Mouse (Mus musculus): ENCODE measurements around the gene Nphp1. TPM values are rescaled to one million over a fixed set of nuclear protein-coding genes. Genes with fewer than 3 reads are reported as not detected.

Gene Nphp1
- polyA plus RNA-seq, 1 experiment from 2014 or later, result 20.4 TPM

DNA sequence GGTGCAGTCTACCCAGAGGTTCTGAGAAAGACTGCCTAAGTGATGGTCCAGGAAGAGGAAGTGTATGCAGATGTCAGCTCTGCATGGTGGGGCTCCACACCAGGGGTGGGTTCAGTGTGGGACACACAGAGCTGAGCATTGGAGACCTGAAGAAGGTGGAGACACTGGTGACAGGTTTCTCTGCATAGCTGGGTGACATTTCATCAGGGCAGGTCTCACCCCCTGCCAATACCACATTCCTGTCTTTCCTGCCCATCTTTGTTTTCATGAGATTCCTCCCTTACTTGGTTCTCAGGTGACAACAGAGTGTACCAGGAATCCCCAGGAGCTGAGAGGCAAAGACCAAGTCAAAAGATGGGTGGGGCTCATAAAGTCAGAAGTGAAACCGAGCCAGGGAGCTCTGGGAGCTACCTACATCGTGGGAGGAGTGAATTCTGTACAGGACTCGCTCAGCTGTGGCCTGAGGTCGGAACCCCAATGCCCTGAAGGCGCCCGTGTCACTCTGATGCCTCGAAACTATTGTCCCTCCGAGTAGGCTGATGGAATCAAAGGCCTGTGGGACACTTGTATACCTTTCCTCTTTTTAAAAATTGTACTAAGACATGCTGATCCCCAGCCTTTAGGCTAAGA is 69.7 kb downstream of the Nphp1 start:
- Histone ChIP-seq H3K4me1 (replicated peaks) (no peaks in the 10 kb centered on the region), H3K27me3 (no peaks in the 10 kb centered on the region), H3K27ac (no peak overlapping the region), H3K9me3 (no peaks in the 10 kb centered on the region), H3K36me3 (no peaks in the 10 kb centered on the region), H3K4me3 (replicated peaks) (no peak overlapping the region), H3K4me2 (replicated peaks) (no peak overlapping the region), H3K9ac (replicated peaks) (no peak overlapping the region)
- 72% methylated on average over 8 of the region's 8 CpGs for WGBS
- no peak for ATAC-seq

DNA sequence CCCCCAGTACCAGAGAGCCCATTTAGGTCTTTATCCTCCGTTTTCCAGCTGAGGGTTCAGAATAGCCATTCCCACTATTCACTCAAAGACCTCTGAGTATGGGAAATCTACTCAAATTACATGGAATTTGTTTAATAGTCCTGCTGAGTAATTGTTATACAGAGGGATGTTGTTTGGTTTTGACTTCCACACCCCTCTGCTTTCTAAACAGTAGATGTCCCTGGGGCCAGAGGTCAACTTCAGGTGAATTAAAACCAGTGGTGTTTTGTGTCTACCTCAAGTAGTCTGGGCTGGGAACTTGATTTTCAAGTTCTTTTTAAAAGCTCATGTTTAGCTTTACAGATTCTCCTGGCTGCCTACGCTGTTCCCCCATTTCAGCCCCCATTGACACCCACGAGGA is 74.0 kb downstream of the Nphp1 start:
- no peak overlapping the region for H3K4me3 ChIP-seq (replicated peaks)
- H3K27ac ChIP-seq, result no peak overlapping the region
- no peak overlapping the region for H3K4me2 ChIP-seq (replicated peaks)
- no peaks in the 10 kb centered on the region for H3K36me3 ChIP-seq
- H3K9ac ChIP-seq (replicated peaks), result no peak overlapping the region
- H3K27me3 ChIP-seq, result no peaks in the 10 kb centered on the region
- 67% methylated on average over 3 of the region's 3 CpGs for WGBS
- H3K4me1 ChIP-seq (replicated peaks), result no peaks in the 10 kb centered on the region
- no peak for ATAC-seq
- H3K9me3 ChIP-seq, result no peaks in the 10 kb centered on the region

- no peak overlapping the region for H3K4me3 ChIP-seq (replicated peaks)
- H3K4me2 ChIP-seq (replicated peaks), result no peak overlapping the region
- ATAC-seq, result no peak
- no peak overlapping the region for H3K27ac ChIP-seq
- WGBS, result 84% methylated on average over 3 of the region's 3 CpGs
- no peaks in the 10 kb centered on the region for H3K9me3 ChIP-seq
- H3K4me1 ChIP-seq (replicated peaks), result no peaks in the 10 kb centered on the region
- H3K36me3 ChIP-seq, result no peaks in the 10 kb centered on the region
- no peak overlapping the region for H3K9ac ChIP-seq (replicated peaks)
- H3K27me3 ChIP-seq, result no peaks in the 10 kb centered on the region
Measured at GRCm38 (mm10) chr2:127708792-127709191, 79.9 kb downstream of the Nphp1 start.

GRCm38 (mm10) chr2:127708060-127708459 is 80.6 kb downstream of the Nphp1 start:
- 47% methylated on average over 3 of the region's 3 CpGs for WGBS
- no peaks in the 10 kb centered on the region for H3K9me3 ChIP-seq
- no peak for ATAC-seq
- no peaks in the 10 kb centered on the region for H3K27me3 ChIP-seq
- no peaks in the 10 kb centered on the region for H3K4me1 ChIP-seq (replicated peaks)
- H3K4me3 ChIP-seq (replicated peaks), result no peak overlapping the region
- no peak overlapping the region for H3K27ac ChIP-seq
- H3K4me2 ChIP-seq (replicated peaks), result no peak overlapping the region
- H3K9ac ChIP-seq (replicated peaks), result no peak overlapping the region
- H3K36me3 ChIP-seq, result no peaks in the 10 kb centered on the region

DNA sequence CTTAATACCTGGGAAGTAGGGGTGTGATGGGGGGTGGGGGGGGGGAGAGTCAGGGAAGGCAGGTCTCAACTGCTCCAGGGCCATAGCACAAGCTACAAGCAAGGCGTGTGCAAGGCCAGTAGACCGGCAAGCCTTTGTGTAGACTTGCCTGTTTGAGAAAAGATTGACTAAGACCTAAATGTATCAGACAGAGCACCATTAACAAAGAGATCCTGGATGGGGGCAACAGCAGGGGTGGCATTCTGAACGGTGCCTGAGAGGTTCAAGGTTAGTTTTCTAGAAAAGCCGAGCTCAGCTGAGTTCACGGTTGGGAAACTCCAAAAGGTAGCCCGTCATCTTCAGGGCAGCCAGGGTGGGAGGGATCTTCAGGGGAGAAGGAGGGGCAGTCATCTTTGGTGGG is 83.4 kb downstream of the Nphp1 start:
- no peak for ATAC-seq
- Histone ChIP-seq H3K4me1 (replicated peaks) (no peaks in the 10 kb centered on the region), H3K27me3 (no peaks in the 10 kb centered on the region), H3K4me2 (replicated peaks) (no peak overlapping the region), H3K27ac (no peak overlapping the region), H3K9ac (replicated peaks) (no peak overlapping the region), H3K36me3 (no peaks in the 10 kb centered on the region), H3K4me3 (replicated peaks) (no peak overlapping the region), H3K9me3 (no peaks in the 10 kb centered on the region)
- WGBS, result 77% methylated on average over 6 of the region's 6 CpGs

Other genes with a start within 250 kb of the Nphp1 start
- gene Prom2, start 247.4 kb downstream of the Nphp1 start, polyA plus RNA-seq (2015; fragmentation: Nextera tagmentation; extraction: Ambion mirVana), result not detected in 2 replicates
- 7.9 and 9.8 TPM in 2 replicates for gene Zfp661, start 201.8 kb downstream of the Nphp1 start, polyA plus RNA-seq (2015; fragmentation: Nextera tagmentation; extraction: Ambion mirVana)
- gene Mrps5, start 201.7 kb downstream of the Nphp1 start, polyA plus RNA-seq (2015; fragmentation: Nextera tagmentation; extraction: Ambion mirVana), result 156 and 172 TPM in 2 replicates
- gene Mal, start 132.2 kb downstream of the Nphp1 start, polyA plus RNA-seq (2015; fragmentation: Nextera tagmentation; extraction: Ambion mirVana), result 0.89 and 1.4 TPM in 2 replicates
- gene Mall, start 59.0 kb downstream of the Nphp1 start, polyA plus RNA-seq (2015; fragmentation: Nextera tagmentation; extraction: Ambion mirVana), result 0.61 and 0.82 TPM in 2 replicates
- 29.5 and 32.1 TPM in 2 replicates for gene Mtln, start 3.6 kb upstream of the Nphp1 start, polyA plus RNA-seq (2015; fragmentation: Nextera tagmentation; extraction: Ambion mirVana)
- 24.4 and 26.4 TPM in 2 replicates for gene Bub1, start 43.0 kb upstream of the Nphp1 start, polyA plus RNA-seq (2015; fragmentation: Nextera tagmentation; extraction: Ambion mirVana)
- gene Acoxl, start 50.0 kb upstream of the Nphp1 start, polyA plus RNA-seq (2015; fragmentation: Nextera tagmentation; extraction: Ambion mirVana), result 0.07 TPM in 1 of 2 replicates, not detected in the other

Measured in midbrain, embryonic 13.5 days (tissue).